Mouse (Mus musculus) mouse embryonic stem cell (cell line): Measurements from ENCODE around the gene Prkra.
"Not testable (repeated sequence)": the region's sequence is repeated elsewhere in the genome, so short reads cannot be mapped to it uniquely, and the experiment has no call there.

Experiments
- in situ Hi-C, 2 experiments: fragments of 300-500 bp; cut with MboI; formaldehyde crosslinking; loops; 1 replicate in 1 of 2; 3 replicates in 1 of 2; pipeline ENCODE4 v1.14.3; 2019 to 2020; ENCODE audit warnings: low sequenced_read_pairs in 2 of 2, low pct_unique_long_range_greater_than_20kb in 1 of 2, mixed read lengths in 1 of 2; ENCODE audit not compliant: unreplicated experiment in 1 of 2

The Prkra gene

DNA sequence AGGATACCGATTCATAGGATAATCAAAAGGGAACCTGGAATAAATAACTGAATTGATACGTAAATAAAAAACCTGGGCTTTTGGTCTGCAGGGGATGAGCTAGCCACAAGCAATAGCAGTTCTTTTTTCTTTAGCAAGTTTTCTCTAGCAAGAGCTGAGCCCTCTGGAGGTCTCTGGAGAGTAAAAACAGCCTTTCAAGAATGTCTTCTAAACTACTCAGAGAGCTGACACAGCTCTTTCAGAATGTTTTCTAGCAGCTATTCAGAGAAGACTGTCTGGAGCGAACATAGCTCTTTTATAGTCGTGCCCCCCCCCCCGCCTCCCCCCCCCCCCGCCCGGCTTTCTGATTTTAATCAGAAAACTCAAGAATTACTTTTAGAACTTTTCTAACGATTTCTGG is 11.6 kb upstream of the Prkra start:
- in situ Hi-C loops, result no loop called here

DNA sequence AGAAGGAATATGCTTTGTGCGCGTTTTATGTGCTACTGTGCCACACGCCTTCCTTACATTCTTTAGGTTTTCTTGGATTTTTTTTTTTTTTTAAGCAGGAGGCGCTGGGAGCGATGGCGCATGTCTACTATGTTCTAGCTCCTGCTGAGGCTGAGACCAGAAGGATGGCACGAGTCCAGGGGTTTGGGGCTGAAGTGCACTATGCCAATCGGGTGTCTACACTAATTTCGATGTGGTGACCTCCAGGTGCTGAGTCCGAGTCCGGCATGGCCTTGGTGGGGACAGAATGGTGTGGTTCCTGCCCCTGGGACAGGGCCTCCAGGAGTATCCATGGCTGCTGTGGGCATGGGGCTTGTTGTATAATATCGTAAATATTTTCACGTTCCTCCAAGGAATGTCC is 10.7 kb upstream of the Prkra start:
- in situ Hi-C loops, result no loop called here

DNA sequence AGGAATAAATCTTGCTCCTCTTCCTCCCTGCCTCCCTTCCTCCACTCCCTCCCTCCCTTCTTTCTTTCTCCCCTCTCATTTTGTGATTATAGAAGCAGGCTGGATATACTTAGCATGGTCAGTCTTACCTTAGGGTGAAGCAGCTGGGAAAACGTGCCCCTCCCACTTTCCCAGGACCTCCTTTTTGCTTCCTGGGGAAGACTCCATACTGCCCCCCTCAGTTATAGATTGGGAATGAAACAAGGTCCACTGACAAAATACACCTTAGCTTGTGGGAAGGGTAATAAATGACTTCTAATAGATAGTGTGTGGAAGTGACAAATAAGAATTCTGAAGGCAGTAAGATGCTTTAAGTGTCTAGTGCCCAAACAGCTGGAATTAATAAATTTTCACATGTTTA is 8.2 kb upstream of the Prkra start:
- in situ Hi-C loops, result no loop called here

DNA sequence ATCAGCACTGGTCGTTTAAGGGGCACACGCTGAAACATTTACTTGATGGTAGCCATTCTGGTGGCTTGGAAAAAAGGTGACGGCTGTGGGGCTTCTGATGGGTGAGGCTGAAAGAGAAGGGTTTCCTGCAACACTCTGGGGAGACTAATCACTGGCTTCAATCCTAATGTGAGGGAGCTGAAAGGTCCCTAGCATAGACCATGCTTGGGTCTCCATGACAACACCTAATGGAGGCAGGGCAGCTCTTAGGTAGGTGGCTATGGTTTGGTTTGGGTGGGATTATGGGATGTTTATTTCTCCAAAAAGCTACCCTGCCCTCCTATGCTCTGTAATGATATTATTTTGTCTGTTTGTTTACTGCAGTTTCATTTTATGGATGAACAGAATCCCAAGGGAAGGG is 7.6 kb upstream of the Prkra start:
- in situ Hi-C loops, result no loop called here

DNA sequence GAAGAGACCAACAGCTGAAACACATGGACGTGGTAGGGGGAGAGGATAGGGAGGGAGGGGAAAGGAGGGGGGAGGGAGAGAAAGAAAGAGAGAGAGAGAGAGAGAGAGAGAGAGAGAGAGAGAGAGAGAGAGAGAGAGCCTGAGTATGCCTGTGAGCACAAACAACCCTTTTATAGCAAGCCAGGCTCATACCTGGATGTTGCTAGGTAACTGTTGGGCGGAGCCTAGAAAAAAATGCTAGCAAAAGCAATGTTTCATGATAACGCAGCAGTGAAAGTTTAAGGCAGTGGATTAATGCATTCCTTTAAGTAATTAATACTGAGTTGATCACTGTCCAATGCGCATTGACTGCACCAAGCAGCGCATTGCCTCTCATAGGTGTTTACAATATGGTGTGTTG is 6.8 kb upstream of the Prkra start:
- in situ Hi-C loops, result no loop called here

DNA sequence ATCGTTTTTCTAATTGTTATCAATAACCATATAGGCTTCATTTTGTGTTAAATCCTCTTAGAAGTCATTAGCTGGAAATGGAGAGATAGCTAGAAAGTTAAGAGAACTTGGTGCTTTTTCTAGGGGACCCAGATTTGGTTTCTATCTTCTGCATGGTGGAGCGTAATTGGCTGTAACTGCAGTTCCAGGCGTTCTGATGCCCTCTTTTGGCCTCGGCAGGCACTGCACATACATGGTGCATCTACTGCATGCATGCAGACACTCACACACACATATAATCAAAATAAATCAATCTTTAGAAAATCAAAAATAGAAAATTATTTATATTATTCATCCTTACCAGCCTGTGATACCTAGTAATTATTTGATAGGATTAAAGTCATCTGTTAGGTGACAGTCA is 5.3 kb upstream of the Prkra start:
- in situ Hi-C loops, result no loop called here

DNA sequence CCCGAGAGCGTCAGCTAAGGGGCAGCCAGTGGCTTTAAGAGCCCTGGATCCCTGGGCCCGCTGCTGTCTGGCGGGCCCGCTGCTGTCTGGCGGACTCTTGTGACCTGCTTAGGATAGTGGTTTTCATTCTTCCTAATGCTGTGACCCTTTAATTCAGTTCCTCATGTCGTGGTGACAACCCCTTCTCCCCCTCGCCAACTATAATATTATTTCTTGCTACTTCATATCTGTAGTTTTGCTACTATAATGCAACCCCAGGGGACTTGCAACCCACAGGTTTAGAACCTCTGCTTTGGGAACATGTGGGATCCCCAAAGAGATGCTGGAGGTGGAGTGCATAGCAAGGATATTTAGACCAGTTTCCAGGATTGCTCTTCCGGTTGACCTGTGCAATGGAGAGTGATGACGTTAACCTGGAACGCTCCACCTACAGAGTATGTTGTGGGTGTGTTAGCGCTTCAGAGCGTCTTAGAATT is 889 bp upstream of the Prkra start:
- in situ Hi-C loops, result no loop called here

DNA sequence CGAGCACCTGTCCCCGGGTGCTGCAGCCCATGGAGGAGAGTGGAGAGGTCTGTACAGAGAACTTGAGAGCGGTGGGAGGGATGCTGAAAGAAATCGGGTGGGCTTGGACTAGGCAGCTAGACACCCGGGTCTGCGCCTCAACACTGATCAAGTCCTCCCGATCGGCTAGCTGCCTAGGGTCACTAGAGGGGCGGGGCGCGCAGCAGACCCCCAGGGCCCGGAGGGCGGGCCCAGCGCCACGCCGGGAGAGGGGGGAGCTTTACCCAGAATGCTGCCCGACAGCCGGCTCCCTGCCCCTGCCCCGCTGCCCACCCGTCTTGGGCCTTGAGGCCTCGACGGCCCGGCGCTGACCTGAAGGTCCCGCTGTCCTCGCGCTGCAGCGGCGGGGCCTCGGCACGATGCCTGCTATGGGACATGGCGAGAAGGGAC is 360 bp downstream of the Prkra start:
- in situ Hi-C loops, result no loop called here

DNA sequence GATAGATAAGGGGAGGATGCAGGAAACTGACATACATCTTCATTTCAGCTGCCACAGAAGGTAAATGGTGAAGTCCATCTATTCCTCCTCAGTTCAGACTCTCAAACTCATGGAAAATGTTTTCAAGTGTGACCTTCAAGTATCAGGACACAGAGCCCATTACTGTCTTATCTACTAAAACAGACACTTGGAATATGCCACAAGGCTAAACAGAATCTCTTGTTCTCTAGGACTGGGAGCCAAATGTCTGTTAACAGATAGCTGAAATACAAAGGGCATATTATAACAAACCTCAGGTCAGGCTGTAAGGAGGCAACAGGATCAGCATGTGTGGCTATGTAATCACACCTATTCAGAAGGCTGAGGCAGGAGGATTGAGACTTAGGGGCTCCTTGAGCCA is 4.0 kb downstream of the Prkra start:
- in situ Hi-C loops, result no loop called here

DNA sequence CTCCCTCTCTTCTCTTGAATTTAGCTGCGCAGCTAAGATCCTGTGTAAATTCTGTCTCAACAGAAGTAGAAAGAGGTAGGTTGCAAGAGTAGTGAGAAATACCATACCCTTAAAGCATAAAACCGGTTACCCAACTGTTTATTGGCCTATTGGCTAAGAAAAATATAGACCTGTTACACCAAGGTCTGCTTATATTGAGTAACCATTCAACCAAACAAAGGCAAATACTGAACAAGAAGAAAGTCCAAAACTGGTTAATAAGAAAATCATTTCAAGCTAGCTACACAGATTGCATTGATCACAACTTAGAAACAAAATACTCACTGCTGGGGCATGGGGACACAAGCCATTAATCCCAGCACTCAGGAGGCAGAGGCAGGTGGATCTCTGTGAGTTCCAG is 8.2 kb downstream of the Prkra start:
- in situ Hi-C loops, result no loop called here

DNA sequence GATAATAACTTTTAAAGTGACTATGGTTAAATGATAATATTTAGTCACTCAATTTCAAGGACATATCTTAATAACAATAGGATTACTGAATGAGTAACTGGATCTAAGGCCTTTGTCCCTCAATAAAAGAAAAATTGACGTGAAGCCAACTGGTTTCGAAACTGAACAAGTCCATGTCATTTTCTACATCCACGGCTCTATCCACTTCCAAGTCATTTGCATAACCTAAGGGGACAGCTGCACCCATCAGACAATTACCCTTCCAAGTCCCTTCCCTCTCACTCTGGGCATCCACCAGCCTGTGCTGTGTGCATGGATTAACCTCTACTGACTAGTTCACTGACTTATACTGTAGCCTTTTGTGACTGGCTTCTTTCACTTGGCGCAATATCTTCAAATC is 16.2 kb downstream of the Prkra start:
- in situ Hi-C loops, result no loop called here

DNA sequence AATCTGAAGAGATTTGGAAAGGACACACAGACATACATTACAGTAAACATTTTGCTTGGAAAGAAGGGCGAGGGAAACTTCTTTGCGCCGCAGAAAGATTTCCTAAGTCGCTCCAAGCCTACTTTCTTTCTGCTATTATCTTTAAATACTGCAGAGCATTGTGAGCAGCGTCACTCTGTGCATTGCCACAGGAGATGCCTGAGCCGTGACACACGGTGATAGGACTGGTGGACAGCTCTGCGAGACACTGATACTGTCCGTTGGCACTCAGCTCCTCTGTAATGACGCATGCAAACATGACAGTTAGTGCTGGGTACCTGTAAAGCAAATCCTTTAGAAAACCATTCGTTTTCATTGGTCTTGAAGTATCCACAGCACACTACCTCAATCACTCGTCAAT is 17.5 kb downstream of the Prkra start:
- in situ Hi-C loops, result no loop called here

DNA sequence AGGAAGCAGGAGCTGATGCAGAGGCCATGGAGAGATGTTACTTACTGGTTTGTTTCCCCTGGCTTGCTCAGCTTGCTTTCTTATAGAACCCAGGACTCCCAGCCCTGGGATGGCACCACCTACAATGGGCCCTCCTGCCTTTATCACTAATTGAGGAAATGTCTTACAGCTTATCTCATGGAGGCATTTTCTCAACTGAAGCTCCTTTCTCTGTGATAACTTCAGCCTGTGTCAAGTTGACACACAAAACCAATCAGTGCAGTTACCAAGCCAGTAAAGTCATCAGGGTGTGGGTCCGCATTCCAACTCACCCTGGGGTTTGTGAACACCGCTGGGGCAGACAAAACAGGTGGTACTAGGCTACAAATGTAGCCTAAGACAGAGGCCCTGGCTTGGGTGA is 25.5 kb downstream of the Prkra start:
- in situ Hi-C loops, result not testable (repeated sequence)

DNA sequence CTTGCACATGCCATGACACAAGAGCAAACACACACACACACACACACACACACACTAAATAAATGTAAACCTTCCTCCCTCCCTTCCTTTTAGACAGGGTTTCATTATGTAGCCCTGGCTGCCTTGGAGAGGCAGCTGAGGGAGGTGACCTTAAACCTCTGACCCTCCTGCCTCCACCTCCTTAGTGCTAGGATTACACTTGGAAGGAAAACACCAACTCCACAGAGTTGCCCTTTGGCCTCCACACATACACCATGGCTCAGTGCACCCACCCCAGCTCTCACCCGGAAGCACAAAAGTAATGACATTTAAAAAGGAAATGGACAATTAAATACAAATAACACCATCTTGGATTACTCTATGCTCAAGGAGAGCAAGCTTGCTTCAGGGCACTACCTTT is 26.1 kb downstream of the Prkra start:
- in situ Hi-C loops, result no loop called here

DNA sequence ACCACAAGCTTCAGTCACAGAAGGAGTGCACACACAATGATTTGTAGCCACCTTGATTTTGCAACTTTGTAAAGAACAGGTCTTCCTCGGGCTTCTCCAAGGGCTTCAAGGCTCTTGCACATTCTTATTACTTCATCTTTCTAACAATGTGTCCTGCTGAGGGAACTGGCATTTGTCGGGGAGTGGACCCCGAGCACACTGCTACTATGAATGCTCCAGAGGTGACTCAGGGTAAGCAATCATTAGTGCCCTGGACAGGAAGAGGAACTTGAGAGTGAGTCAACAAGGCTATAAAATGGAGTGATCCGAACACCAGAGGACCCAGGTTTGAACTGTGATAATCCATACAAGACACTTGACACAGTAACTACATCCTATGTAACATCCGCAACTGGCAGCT is 27.6 kb downstream of the Prkra start:
- in situ Hi-C loops, result no loop called here

DNA sequence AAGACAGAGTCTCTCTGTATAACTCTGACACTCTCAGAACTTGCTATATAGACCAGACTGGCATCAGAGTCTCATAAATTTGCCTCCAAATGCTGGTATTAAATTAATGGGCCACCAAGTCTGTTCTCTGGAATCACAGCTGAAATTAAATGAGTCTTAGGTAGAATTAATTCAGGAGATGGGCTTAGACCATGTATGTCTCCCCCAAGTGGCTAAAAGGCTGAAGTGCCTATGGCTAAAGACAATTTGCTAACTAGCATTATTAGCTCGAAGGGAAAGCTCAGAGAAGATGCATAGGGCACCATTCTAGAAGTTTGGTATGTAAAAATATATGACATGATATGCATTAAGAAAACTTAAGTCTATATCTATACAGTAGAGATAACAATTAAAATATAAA is 29.7 kb downstream of the Prkra start:
- in situ Hi-C loops, result loop anchor here in 1 of 2 experiments (10.0 kb wide), 1 partner anchor 253 kb away; the partner anchor contains the start of genes Cyct and Rbm45

DNA sequence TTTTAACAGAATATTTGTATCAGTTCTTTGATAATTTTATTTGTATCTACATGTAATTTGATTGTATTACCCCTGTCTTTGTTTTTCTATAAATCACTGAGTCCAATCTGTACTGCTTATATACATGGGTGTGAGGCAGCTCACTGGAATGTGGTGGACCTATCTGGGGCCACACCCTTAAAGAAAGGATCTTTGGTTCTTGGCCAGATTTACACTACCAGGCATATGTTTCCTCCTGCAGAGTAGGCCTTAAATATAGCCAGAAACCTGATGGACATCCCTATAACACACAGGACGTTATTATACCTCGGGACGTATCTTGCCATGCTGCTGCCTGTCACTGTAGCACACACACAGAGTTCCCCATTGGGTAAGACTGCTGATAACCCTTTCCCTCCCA is 35.8 kb downstream of the Prkra start:
- in situ Hi-C loops, result loop anchor here in 1 of 2 experiments (10.0 kb wide), 1 partner anchor 247 kb away; the partner anchor contains the start of genes Cyct and Rbm45

DNA sequence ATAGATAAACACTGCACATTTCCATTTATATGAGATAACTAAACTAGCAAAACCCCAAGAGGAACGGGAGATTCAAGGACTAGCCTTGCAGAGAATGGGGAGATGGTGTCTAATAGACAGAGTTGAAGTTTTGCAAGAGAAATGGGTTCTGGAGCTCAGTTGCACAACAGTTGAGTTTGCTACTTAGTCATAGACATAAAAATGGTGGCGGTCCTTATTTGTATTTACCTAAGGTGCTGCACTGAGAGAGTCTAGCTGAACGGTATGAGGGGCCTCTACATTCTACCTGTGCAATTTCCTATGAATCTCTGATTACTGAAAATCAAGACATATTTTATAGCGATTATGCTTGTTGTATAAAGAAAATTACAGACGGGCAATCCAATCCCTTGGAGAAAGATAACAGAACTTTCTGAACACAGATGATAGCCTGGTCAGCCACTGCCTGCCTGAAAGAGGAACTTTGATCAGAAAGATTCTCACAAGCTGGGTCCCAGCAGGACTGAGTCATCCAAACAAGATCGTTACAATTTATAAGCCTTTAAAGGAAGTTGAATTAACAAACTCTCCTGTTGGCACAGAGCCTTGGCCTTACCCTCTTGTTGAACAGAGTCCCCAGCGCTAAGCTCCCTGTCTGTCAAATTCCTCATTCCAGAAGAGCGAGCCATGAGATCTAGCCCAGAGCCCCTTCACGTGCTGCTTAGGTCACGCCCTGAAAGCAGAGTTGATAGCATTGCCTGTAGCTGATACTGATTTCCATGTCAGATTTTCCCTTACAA is 37.3 kb downstream of the Prkra start:
- in situ Hi-C loops, result loop anchor here in 1 of 2 experiments (10.0 kb wide), 1 partner anchor 246 kb away; the partner anchor contains the start of genes Cyct and Rbm45

DNA sequence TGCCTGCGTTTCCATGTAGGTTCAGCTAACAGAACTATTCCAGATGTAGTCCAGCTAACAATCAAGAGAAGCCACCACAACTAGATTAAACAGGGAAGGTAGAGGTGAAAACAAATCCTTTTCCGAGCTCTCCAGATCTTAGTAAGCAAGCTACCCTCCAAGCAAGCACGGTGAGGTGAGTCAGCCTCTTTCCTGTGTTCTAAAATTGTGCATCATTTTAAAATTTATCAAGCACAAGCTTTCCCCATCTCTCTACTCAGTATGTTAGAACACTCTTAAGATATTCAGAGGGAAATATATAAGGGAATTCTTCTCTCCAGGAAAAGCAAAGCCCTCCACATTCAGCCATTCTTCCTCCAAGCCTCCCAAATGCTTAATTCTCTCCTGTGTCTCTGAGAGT is 41.1 kb downstream of the Prkra start:
- in situ Hi-C loops, result no loop called here

DNA sequence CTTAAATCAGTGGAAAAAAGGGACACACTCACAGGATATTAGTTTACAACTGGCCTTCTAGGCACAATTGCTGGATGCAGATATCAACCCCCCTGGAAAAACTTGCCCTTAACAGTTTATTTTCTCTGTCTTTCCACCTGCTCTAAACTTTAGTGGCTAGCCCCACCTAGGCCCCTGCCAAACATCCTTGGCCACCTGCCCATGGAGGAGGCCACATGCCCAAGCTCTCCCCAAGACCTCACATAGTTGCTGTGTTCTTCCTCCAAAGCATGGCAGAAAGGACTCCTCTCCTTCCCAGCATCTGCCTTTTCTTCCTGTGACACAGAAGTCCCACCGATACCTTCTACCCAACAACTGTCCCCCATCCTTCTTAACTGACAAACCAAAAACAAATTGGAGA is 45.6 kb downstream of the Prkra start:
- in situ Hi-C loops, result no loop called here
